In genomic region chr4:149796567-149797219, GRCm38 (mm10) we compare ENCODE assay signal across 18 mouse cellular contexts. TPM values are rescaled to one million over a fixed set of nuclear protein-coding genes. Genes with fewer than 3 reads are reported as not detected.
DNase-seq lines count a peak whose midpoint lies in the region; ATAC-seq and TF ChIP-seq lines count a peak whose summit lies in the region.
"Had no signal": no experiment of that assay in that cellular context is flagged by ENCODE, and none has a peak within 500 bp of the region (broad histone marks: within the 10 kb centered on the region; RNA-seq: fewer than 3 reads in every experiment).

No protein-coding gene starts in this region.

- no peak overlapping the region for H3ac ChIP-seq in C2C12 (ENCODE audit: control insufficient read depth, insufficient read length, low read depth)

- no peak for TF ChIP-seq CTCF in C2C12 (IDR thresholded peaks at IDR 0.05; ENCODE audit: control insufficient read depth, insufficient read depth, insufficient read length)
- TF ChIP-seq CTCF in liver, postnatal 0 days (IDR thresholded peaks at IDR 0.05; ENCODE audit: low read depth) = no peak

- H3K9me3 ChIP-seq in heart, embryonic 13.5 days = no peaks in the 10 kb centered on the region
- no peaks in the 10 kb centered on the region for H3K9me3 ChIP-seq in liver, postnatal 0 days (ENCODE audit: low read length)
- H3K9me3 ChIP-seq: forebrain, embryonic 13.5 days; hindbrain, embryonic 13.5 days; limb, embryonic 12.5 days; midbrain, embryonic 13.5 days had no signal

- H3K79me2 ChIP-seq in C2C12 (ENCODE audit: control insufficient read depth, insufficient read depth) = no peaks in the 10 kb centered on the region

- H3K36me3 ChIP-seq in heart, embryonic 13.5 days = no peaks in the 10 kb centered on the region
- H3K36me3 ChIP-seq in C2C12 (ENCODE audit: control insufficient read depth, insufficient read depth) = no peaks in the 10 kb centered on the region
- H3K36me3 ChIP-seq in liver, postnatal 0 days (replicated peaks; ENCODE audit: insufficient read depth, low read length) = no peaks in the 10 kb centered on the region
- H3K36me3 ChIP-seq: hindbrain, embryonic 13.5 days; limb, embryonic 12.5 days; midbrain, embryonic 13.5 days had no signal

- H3K79me3 ChIP-seq in C2C12 (ENCODE audit: low read depth) = no peaks in the 10 kb centered on the region

- 49% methylated on average over 14 of the region's 14 CpGs for WGBS in heart, embryonic 13.5 days
- WGBS in liver, postnatal 0 days (ENCODE audit: insufficient replicate concordance) = 47% methylated on average over 14 of the region's 14 CpGs

- no peak overlapping the region for H3K27ac ChIP-seq in heart, embryonic 13.5 days (replicated peaks)
- H3K27ac ChIP-seq in liver, postnatal 0 days (ENCODE audit: low read depth) = peak overlapping the region; percentile 95
- H3K27ac ChIP-seq: forebrain, embryonic 13.5 days; hindbrain, embryonic 13.5 days; limb, embryonic 12.5 days; midbrain, embryonic 13.5 days had no signal

- H3K4me1 ChIP-seq in heart, embryonic 13.5 days = peaks cover 32% of the 10 kb centered on the region
- peaks cover 21% of the 10 kb centered on the region for H3K4me1 ChIP-seq in liver, postnatal 0 days (ENCODE audit: insufficient read depth)

- no peaks in the 10 kb centered on the region for H3K27me3 ChIP-seq in heart, embryonic 13.5 days (replicated peaks)
- H3K27me3 ChIP-seq in C2C12 (ENCODE audit: control insufficient read depth, insufficient read depth, insufficient read length) = no peaks in the 10 kb centered on the region
- H3K27me3 ChIP-seq in liver, postnatal 0 days (ENCODE audit: insufficient read depth, low read length) = no peaks in the 10 kb centered on the region
- H3K27me3 ChIP-seq: forebrain, embryonic 13.5 days; hindbrain, embryonic 13.5 days; limb, embryonic 12.5 days had no signal

- intact Hi-C loops in heart, postnatal 36 days (cut with DNase I) = no loop called here

- no peak for DNase-seq in heart, postnatal 36 days
- peak; percentile 53 for DNase-seq in c-Kit-positive CD71-positive TER-119-positive erythroid progenitor cells, embryonic 14.5 days (ENCODE audit: low spot score)
- DNase-seq in liver, postnatal 0 days = no peak
- DNase-seq in embryo, embryonic 9.5 days (ENCODE audit: extremely low spot score) = no peak
- DNase-seq in retina, embryonic 14.5 days (ENCODE audit: low spot score) = no peak
- DNase-seq: adrenal gland, postnatal 36 days; B cell, adult 2 months; cerebellum, adult 9-11 months; embryo, embryonic 11 days; right cerebral cortex, postnatal 14 days had no signal

- no peak overlapping the region for H3K9ac ChIP-seq in heart, embryonic 13.5 days
- H3K9ac ChIP-seq in liver, postnatal 0 days (replicated peaks) = peak overlapping the region; percentile 38; the same call in 1 of the 2 replicates
- H3K9ac ChIP-seq: forebrain, embryonic 13.5 days; hindbrain, embryonic 13.5 days; limb, embryonic 12.5 days; midbrain, embryonic 13.5 days had no signal

- H3K4me2 ChIP-seq in heart, embryonic 13.5 days = peak overlapping the region; percentile 12; the same call in 1 of the 2 replicates
- H3K4me2 ChIP-seq in liver, postnatal 0 days (ENCODE audit: low read depth, low read length) = no peak overlapping the region
- H3K4me2 ChIP-seq: forebrain, embryonic 13.5 days; hindbrain, embryonic 13.5 days; limb, embryonic 12.5 days; midbrain, embryonic 13.5 days had no signal

- no peak overlapping the region for H3K4me3 ChIP-seq in heart, embryonic 13.5 days
- H3K4me3 ChIP-seq in C2C12 (ENCODE audit: insufficient read depth, poor library complexity, severe bottlenecking) = no peak overlapping the region
- H3K4me3 ChIP-seq in liver, postnatal 0 days (ENCODE audit: low read depth, low read length) = no peak overlapping the region
- H3K4me3 ChIP-seq: forebrain, embryonic 13.5 days; hindbrain, embryonic 13.5 days; limb, embryonic 12.5 days; midbrain, embryonic 13.5 days had no signal

- ATAC-seq in heart, embryonic 13.5 days (ENCODE audit: extremely low read depth, insufficient number of reproducible peaks, low FRiP score, low TSS enrichment) = no peak
- ATAC-seq in liver, postnatal 0 days = peak; percentile 45
- ATAC-seq: forebrain, embryonic 13.5 days; intestine, embryonic 16.5 days; lung, postnatal 0 days; midbrain, embryonic 13.5 days had no signal

- peak; percentile 81 for TF ChIP-seq EP300 in liver, postnatal 0 days (IDR thresholded peaks at IDR 0.05; ENCODE audit: low read depth)

TF ChIP-seq in C2C12, 6 proteins besides CTCF, POLR2A, EP300 and RAD21:
- TF ChIP-seq USF1 (IDR thresholded peaks at IDR 0.05; ENCODE audit: low read depth) (no peak), CEBPB (IDR thresholded peaks at IDR 0.05; ENCODE audit: low read depth) (peak; percentile 83), MAX (IDR thresholded peaks at IDR 0.05) (no peak), MYOD1 (IDR thresholded peaks at IDR 0.05; ENCODE audit: control insufficient read depth, insufficient read length, low read depth) (no peak), MYOG (IDR thresholded peaks at IDR 0.05; ENCODE audit: control insufficient read depth, extremely low read depth, insufficient read length) (no peak), FOSL1 (IDR thresholded peaks at IDR 0.05; ENCODE audit: insufficient read depth, low read length, poor library complexity, severe bottlenecking) (no peak)
TF ChIP-seq in C2C12: peak in this region for 1.

RNA-seq across cellular contexts. Expression of gene Slc25a33, which starts 22.6 kb away (rescaled TPM):
- polyA plus RNA-seq in heart, embryonic 13.5 days (2015; fragmentation: Nextera tagmentation; extraction: Ambion mirVana) = 5.9 and 7.4 TPM in 2 replicates
- total RNA-seq in heart, postnatal 36 days (2021) = 10 to 100 TPM; 27.0 to 45.2 TPM
- 10.2 TPM for polyA plus RNA-seq in C2C12 (2012; fragmentation: generic; extraction: Trizol)
- polyA plus RNA-seq in liver, postnatal 0 days (2015; fragmentation: Nextera tagmentation; extraction: Ambion mirVana) = 52.2 and 53.2 TPM in 2 replicates

RNA-seq across cellular contexts. Expression of gene Tmem201, which starts 58.8 kb away (rescaled TPM):
- 41.4 and 42.1 TPM in 2 replicates for polyA plus RNA-seq in heart, embryonic 13.5 days (2015; fragmentation: Nextera tagmentation; extraction: Ambion mirVana)
- 10 to 100 TPM; 87.7 to 90.5 TPM for total RNA-seq in heart, postnatal 36 days (2021)
- polyA plus RNA-seq in C2C12 (2012; fragmentation: generic; extraction: Trizol) = 27.7 TPM
- 5.1 and 5.8 TPM in 2 replicates for polyA plus RNA-seq in liver, postnatal 0 days (2015; fragmentation: Nextera tagmentation; extraction: Ambion mirVana)
